Mouse (Mus musculus) midbrain, postnatal 0 days (tissue): ENCODE measurements around the gene Clnk. TPM values are rescaled to one million over a fixed set of nuclear protein-coding genes. Genes with fewer than 3 reads are reported as not detected.

Experiments used
- ATAC-seq: fragments of 200-750 bp; cut with Nextera tagmentation; 2 replicates; pipeline ENCODE4 v1.8.0; 2017; ENCODE audit warnings: moderate number of reproducible peaks, mild to moderate bottlenecking, moderate TSS enrichment, moderate library complexity; ENCODE audit not compliant: low FRiP score
- DNase-seq: peaks from one replicate; pipeline ENCODE4 v3.0.0-alpha.2; 2015; ENCODE audit warnings: low spot score
- H3K27ac ChIP-seq: fragments of 300-500 bp; sonication (generic); 2 replicates; pipeline ENCODE4 v1.5.1; 2014; ENCODE audit warnings: low read depth, mild to moderate bottlenecking, low read length, mixed read lengths
- H3K27me3 ChIP-seq: fragments of 300-500 bp; sonication (generic); 2 replicates; pipeline ENCODE4 v1.6.1; 2014; ENCODE audit warnings: low read length, control low read depth, mixed read lengths; ENCODE audit not compliant: insufficient read depth
- H3K36me3 ChIP-seq: fragments of 300-500 bp; sonication (generic); 2 replicates; pipeline ENCODE4 v1.6.1; 2014; ENCODE audit warnings: low read length, control low read depth, mixed read lengths; ENCODE audit not compliant: insufficient read depth
- H3K4me1 ChIP-seq: fragments of 300-500 bp; sonication (generic); 2 replicates; pipeline ENCODE4 v1.6.1; 2014; ENCODE audit warnings: mild to moderate bottlenecking, control low read depth, antibody characterized with exemption, low read length, mixed read lengths; ENCODE audit not compliant: insufficient read depth
- H3K4me2 ChIP-seq: fragments of 300-500 bp; sonication (generic); 2 replicates; pipeline ENCODE4 v1.6.1; 2014; ENCODE audit warnings: low read depth, mild to moderate bottlenecking, low read length, mixed read lengths; ENCODE audit not compliant: poor library complexity, severe bottlenecking
- H3K4me3 ChIP-seq: fragments of 300-500 bp; sonication (generic); 2 replicates; pipeline ENCODE4 v1.5.1; 2014; ENCODE audit warnings: low read depth, mild to moderate bottlenecking, low read length, moderate library complexity
- H3K9ac ChIP-seq: fragments of 300-500 bp; sonication (generic); replicated peaks from 2 replicates; pipeline ENCODE4 v1.6.1; 2014; ENCODE audit warnings: mild to moderate bottlenecking, low read length, moderate library complexity, mixed read lengths; ENCODE audit not compliant: poor library complexity, severe bottlenecking
- H3K9me3 ChIP-seq: fragments of 300-500 bp; sonication (generic); 2 replicates; pipeline ENCODE4 v1.6.1; 2016; ENCODE audit warnings: low read length, control low read depth
- CTCF ChIP-seq: IDR thresholded peaks from 2 replicates; pipeline ENCODE4 v1.5.1; 2016; ENCODE audit warnings: antibody characterized with exemption, mild to moderate bottlenecking
- WGBS: fragments of 180-500 bp; shearing (Covaris S2); extraction: QIAGEN DNeasy Blood & Tissue Kit; methylation state at CpG from one replicate; pipeline ENCODE4 v1.1.7; 2014; 5-methylcytosine and 5-hydroxymethylcytosine counted together
- polyA plus RNA-seq: library from polyadenylated mRNA; unstranded; fragments of >200 nt; fragmentation: Nextera tagmentation; extraction: Ambion mirVana; gene quantifications from 2 replicates; pipeline ENCODE4 v1.2.1, GENCODE M21; 2015
- total RNA-seq: library from RNA; depleted of rRNA; stranded (reverse); fragments of >200 nt; gene quantifications from 2 replicates; pipeline ENCODE4 v1.2.3, GENCODE M21; 2014; rRNA removed

The Clnk gene
- total and polyA plus RNA-seq, 2 experiments from 2014 or later = 0.11 TPM; not detected in 1

DNA sequence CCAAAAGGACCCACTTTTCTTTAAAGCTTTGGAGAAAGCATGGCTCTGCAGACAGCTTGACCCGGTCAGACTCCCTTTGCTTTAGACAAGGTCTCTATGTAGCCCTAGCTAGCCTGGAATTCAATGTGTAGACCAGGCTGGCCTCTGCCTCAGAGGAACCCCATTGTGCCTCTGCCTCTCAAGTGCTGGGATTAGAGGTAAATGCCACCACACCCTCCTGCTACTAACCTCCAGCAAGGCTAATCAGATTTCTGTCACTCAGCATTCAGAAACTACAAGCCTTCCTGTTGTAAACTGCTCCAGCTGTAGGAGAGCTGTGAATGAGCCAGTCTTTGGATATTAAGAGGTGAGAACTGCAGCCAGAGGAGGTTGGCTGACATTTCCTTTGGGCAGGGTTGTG, 188.9 kb downstream of the Clnk start:
- no peaks in the 10 kb centered on the region for H3K9me3 ChIP-seq
- H3K4me2 ChIP-seq = no peak overlapping the region
- H3K27me3 ChIP-seq = no peaks in the 10 kb centered on the region
- no peak overlapping the region for H3K4me3 ChIP-seq
- no peak overlapping the region for H3K27ac ChIP-seq
- 80% methylated on average over 1 of the region's 1 CpGs for WGBS
- no peak for TF ChIP-seq CTCF
- H3K9ac ChIP-seq = no peak overlapping the region
- no peaks in the 10 kb centered on the region for H3K36me3 ChIP-seq
- DNase-seq (no peak), ATAC-seq (no peak)
- H3K4me1 ChIP-seq = no peaks in the 10 kb centered on the region

DNA sequence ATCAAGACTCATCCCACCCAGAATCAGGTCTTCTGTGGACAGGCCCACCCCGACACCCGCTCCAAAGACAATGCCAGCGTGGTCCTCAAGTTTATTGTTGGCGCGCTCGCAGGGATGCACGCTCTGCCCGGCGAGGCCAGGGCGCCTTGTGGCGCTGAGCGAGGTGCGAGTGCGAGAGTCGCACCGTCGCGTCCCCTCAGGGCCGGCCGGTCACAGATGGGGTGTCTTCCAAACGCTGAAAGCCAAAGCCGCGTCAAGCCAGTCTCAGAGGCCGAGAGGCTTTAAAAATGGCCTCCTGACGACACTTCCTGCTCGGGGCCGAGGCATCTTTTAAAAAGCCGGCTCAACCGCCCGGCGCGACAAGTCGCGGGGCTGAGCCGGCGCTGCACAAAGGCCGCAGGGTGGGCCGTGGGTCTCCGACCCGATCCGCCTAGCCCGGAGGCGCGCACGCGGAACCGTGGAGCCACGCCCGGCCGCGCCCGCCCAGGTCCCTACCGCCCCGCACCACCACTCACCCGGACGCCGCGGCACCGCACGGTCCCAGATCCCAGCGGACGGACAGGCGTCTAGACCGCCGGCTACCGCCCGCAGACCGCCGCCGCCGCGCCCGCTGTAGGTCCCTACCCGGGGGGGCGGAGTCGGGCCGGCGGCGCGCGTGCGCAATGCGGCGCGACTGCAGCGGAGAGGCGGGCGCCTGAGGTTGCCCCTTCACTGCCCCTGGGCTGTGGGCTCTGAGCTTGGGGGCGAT, 192.3 kb downstream of the Clnk start, which contains the start of gene Zfp518b:
Zfp518b (minus strand) TSS at position 663 of the 748 bp plus-strand sequence.
- H3K4me3 ChIP-seq = peak within 1 kb of the TSS; percentile 68
- no peak for TF ChIP-seq CTCF
- DNase-seq = peak; percentile 73
- H3K27ac ChIP-seq = peak within 1 kb of the TSS; percentile 88
- no peaks in the 10 kb centered on the region for H3K4me1 ChIP-seq
- WGBS = under 1% methylated on average over 77 of the region's 89 CpGs
- H3K9ac ChIP-seq = peak within 1 kb of the TSS; percentile 86
- ATAC-seq = peak; percentile 88
- H3K27me3 ChIP-seq = no peaks in the 10 kb centered on the region
- H3K4me2 ChIP-seq = peak within 1 kb of the TSS; percentile 65
- peaks cover 5% of the 10 kb centered on the region for H3K9me3 ChIP-seq
- H3K36me3 ChIP-seq = peaks cover 27% of the 10 kb centered on the region

DNA sequence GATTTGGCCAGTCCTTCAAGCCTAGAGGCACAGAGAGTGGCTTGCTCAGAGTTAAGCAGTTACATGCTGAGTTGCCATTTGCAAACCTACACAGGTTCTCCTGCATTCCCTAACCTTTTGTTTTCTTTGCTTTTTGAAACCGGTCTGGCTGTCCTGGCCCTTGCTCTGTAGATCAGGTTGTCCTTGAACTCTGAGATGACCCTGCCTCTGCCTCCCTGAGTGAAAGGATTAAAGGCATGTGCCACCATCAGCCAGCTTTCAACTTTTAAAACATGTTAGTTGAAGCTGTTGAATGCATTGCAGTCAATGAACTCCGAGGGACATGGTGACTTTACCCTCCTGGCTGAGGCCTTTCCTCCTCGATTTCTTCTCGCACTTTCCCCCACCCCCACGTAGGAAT, 217.8 kb downstream of the Clnk start:
- Histone ChIP-seq H3K9ac (no peak overlapping the region), H3K27ac (no peak overlapping the region), H3K36me3 (no peaks in the 10 kb centered on the region), H3K4me2 (no peak overlapping the region), H3K9me3 (no peaks in the 10 kb centered on the region; the same call in 1 of the 2 replicates), H3K4me1 (no peaks in the 10 kb centered on the region), H3K27me3 (no peaks in the 10 kb centered on the region), H3K4me3 (no peak overlapping the region)
- 94% methylated on average over 5 of the region's 5 CpGs for WGBS
- no peak for TF ChIP-seq CTCF
- DNase-seq (no peak), ATAC-seq (no peak)

Other genes starting within 250 kb of the Clnk start
- gene Zfp518b, start 192.0 kb downstream of the Clnk start, total RNA-seq = 35.6 and 49.2 TPM in 2 replicates
- 13.1 and 15.7 TPM in 2 replicates for gene Zfp518b, start 192.0 kb downstream of the Clnk start, polyA plus RNA-seq